Mouse (Mus musculus) ES-E14 (cell line): Measurements from ENCODE around the gene Vmn2r20. TPM values are rescaled to one million over a fixed set of nuclear protein-coding genes. Genes with fewer than 3 reads are reported as not detected.

Source experiments
- DNase-seq: peaks from one replicate; pipeline ENCODE4 v3.0.0-alpha.2; 2013; ENCODE audit warnings: low read depth, low spot score
- H3K27ac ChIP-seq: 2 replicates; pipeline ENCODE4 v1.5.1; 2012; ENCODE audit warnings: low read depth, mild to moderate bottlenecking, low read length, moderate library complexity, mixed read lengths; ENCODE audit not compliant: poor library complexity, insufficient read depth, severe bottlenecking
- H3K36me3 ChIP-seq: 2 replicates; pipeline ENCODE4 v1.6.1; 2012; ENCODE audit warnings: mild to moderate bottlenecking, low read length, moderate library complexity, mixed read lengths; ENCODE audit not compliant: control insufficient read depth, poor library complexity, insufficient read depth, severe bottlenecking
- H3K4me1 ChIP-seq, 2 experiments: fragments of 150-350 bp in 1 of 2; sonication (generic) in 1 of 2; 2 replicates each; pipeline ENCODE4 v1.6.1; 2012; ENCODE audit warnings: low read length in 2 of 2, mild to moderate bottlenecking in 1 of 2, mixed read lengths in 1 of 2; ENCODE audit not compliant: control insufficient read depth in 2 of 2, insufficient read depth in 2 of 2, poor library complexity in 1 of 2
- H3K4me3 ChIP-seq, 2 experiments: fragments of 150-350 bp in 1 of 2; sonication (generic) in 1 of 2; 2 replicates each; pipeline ENCODE4 v1.5.1; 2012; ENCODE audit warnings: low read length in 2 of 2, low read depth in 1 of 2, mild to moderate bottlenecking in 1 of 2, mixed read lengths in 1 of 2; ENCODE audit not compliant: insufficient read depth in 1 of 2, poor library complexity in 1 of 2, severe bottlenecking in 1 of 2
- H3K9ac ChIP-seq: 2 replicates; pipeline ENCODE4 v1.6.1; 2012; ENCODE audit warnings: low read depth, mild to moderate bottlenecking, low read length, mixed read lengths; ENCODE audit not compliant: poor library complexity, insufficient read depth, severe bottlenecking
- H3K9me3 ChIP-seq: fragments of 150-350 bp; sonication (generic); 2 replicates; pipeline ENCODE4 v1.6.1; 2012; ENCODE audit warnings: low read depth, mild to moderate bottlenecking, low read length; ENCODE audit not compliant: control insufficient read depth, insufficient read depth
- CHD2 ChIP-seq: IDR thresholded peaks from 2 replicates; pipeline ENCODE4 v1.6.1; 2014; ENCODE audit warnings: mild to moderate bottlenecking, low read depth, low read length, inconsistent platforms
- HCFC1 ChIP-seq: IDR thresholded peaks from 2 replicates; pipeline ENCODE4 v1.6.1; 2012; ENCODE audit warnings: low read length, inconsistent platforms, borderline replicate concordance; ENCODE audit not compliant: insufficient read depth
- MAFK ChIP-seq: IDR thresholded peaks from 2 replicates; pipeline ENCODE4 v1.6.1; 2014; ENCODE audit warnings: mild to moderate bottlenecking, low read depth, low read length, inconsistent platforms; ENCODE audit not compliant: insufficient read depth
- ZC3H11A ChIP-seq: IDR thresholded peaks from 2 replicates; pipeline ENCODE4 v1.6.1; 2012; ENCODE audit warnings: low read depth, mild to moderate bottlenecking, inconsistent platforms, low read length, borderline replicate concordance
- ZNF384 ChIP-seq: IDR thresholded peaks from 2 replicates; pipeline ENCODE4 v1.6.1; 2012; ENCODE audit warnings: low read depth, low read length, inconsistent platforms
- in situ Hi-C, 2 experiments: fragments of 600-800 bp; cut with MboI; formaldehyde crosslinking; loops; one replicate each; pipeline ENCODE4 v1.15.1; 2025; ENCODE audit warnings: low sequenced_read_pairs in 2 of 2, inconsistent platforms in 1 of 2; ENCODE audit not compliant: unreplicated experiment in 2 of 2
- total RNA-seq: library from RNA; depleted of rRNA; stranded (reverse); fragments of 300-350 nt; gene quantifications from 2 replicates; pipeline ENCODE4 v1.2.3, GENCODE M21; 2012; rRNA removed

Gene Vmn2r20
- total RNA-seq, 1 experiment = not detected

DNA sequence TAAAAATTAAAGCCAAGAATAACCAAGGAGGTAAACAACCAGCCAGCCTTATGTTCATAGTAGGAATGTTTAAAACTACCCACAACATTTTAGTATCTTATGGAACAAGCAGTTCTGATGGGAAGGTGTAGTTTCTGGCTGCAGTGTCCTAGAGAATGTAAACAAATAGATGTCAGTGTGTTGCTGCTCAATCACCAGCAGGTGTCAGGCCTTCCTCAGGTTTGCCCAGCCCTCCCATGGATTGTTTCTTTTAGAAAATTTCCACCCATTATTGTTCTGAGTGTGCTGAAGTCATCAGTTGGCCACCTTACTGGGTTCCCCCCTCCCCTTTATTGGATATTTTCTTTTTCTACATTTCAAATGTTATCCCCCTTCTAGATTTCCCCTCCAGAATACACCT is 77.8 kb downstream of the Vmn2r20 start:
- Histone ChIP-seq H3K4me1 (no peaks in the 10 kb centered on the region), H3K27ac (no peak overlapping the region), H3K9me3 (no peaks in the 10 kb centered on the region), H3K36me3 (no peaks in the 10 kb centered on the region), H3K4me3 (no peak overlapping the region), H3K9ac (no peak overlapping the region)
- no peak for TF ChIP-seq ZNF384
- no peak for TF ChIP-seq HCFC1
- no peak for TF ChIP-seq CHD2
- TF ChIP-seq MAFK = no peak
- TF ChIP-seq ZC3H11A = peak; percentile 59; the same call in 1 of the 2 replicates
- in situ Hi-C loops = no loop called here
- no peak for DNase-seq

GRCm38 (mm10) chr6:123332503-123332902 is 85.4 kb downstream of the Vmn2r20 start:
- no peak for TF ChIP-seq CHD2
- no peak for TF ChIP-seq MAFK
- TF ChIP-seq ZC3H11A = no peak
- TF ChIP-seq ZNF384 = no peak
- no peak for TF ChIP-seq HCFC1
- in situ Hi-C loops = no loop called here

More at GRCm38 (mm10) chr6:123332503-123332902, 85.4 kb downstream of the Vmn2r20 start:
- Histone ChIP-seq H3K4me3 (no peak overlapping the region), H3K9me3 (no peaks in the 10 kb centered on the region), H3K27ac (no peak overlapping the region), H3K4me1 (peaks cover 2% of the 10 kb centered on the region in 2 experiments; a peak in 2 of 4 replicates), H3K9ac (no peak overlapping the region), H3K36me3 (no peaks in the 10 kb centered on the region)
- peak; percentile 38 for DNase-seq

Other genes starting within 250 kb of the Vmn2r20 start
- gene Clec4b2, start 245.2 kb downstream of the Vmn2r20 start, total RNA-seq = not detected in 2 replicates
- gene Clec4n, start 188.3 kb downstream of the Vmn2r20 start, total RNA-seq = not detected in 2 replicates
- not detected in 2 replicates for gene Clec4d, start 156.0 kb downstream of the Vmn2r20 start, total RNA-seq
- gene Clec4e, start 128.2 kb downstream of the Vmn2r20 start, total RNA-seq = not detected in 2 replicates
- gene Vmn2r19, start 109.8 kb downstream of the Vmn2r20 start, total RNA-seq = not detected in 2 replicates
- gene Vmn2r21, start 115.3 kb upstream of the Vmn2r20 start, total RNA-seq = not detected in 2 replicates
- gene Vmn2r22, start 232.6 kb upstream of the Vmn2r20 start, total RNA-seq = not detected in 2 replicates